Mouse (Mus musculus): Measurements from ENCODE around the gene Igf2r.

The Igf2r gene

DNA sequence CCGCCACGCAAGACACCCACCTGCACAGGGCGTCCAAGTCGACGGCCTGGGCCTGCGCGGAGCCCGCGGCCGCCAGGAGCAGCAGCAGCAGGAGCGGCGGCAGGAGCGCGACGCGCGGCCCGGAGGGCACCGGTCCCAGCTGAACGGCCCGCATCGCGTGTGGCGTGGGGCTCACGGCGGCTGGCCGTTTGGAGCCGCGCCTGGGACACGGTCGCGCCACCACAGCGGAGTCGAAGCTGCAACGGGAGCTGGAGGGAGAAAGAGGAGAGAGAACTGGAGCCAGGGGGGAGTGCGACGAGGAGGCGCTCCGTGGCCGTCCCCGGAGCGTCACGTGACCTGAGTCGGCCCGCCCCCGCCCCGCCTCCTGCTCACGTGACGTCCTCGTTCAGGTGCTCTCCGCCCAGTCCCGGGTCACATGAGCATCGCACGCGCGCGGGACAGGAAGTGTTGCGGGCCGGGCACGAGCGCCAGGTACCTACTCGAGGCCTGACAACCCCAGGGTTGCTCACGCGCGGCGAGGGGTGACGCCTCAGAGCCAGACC lies at the start of gene Igf2r:
Gene Igf2r, minus strand, starts transcription at position 285 of the 542 bp plus-strand sequence.
- DNase-seq, result peak; percentile 72 to 75

DNA sequence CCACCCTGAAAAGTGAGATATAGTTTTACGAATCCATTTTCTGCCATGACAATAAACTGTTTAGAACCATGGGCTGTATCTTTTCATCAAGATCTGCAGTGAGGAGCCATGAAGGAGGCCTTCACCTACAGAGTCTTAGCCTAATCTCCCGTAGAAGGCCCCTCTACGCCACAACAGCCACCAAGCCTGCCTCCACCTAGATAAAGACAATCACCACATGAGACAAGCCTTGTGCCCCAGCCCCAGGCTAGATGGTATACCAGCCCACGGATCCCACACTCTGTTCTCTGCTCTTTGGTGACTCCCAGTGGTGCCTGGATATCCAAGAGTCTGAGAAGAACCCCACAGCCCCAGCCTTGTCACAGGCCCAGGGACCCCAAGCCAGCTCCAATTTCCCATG lies 46.4 kb upstream of the Igf2r start:
- DNase-seq, result no peak

DNA sequence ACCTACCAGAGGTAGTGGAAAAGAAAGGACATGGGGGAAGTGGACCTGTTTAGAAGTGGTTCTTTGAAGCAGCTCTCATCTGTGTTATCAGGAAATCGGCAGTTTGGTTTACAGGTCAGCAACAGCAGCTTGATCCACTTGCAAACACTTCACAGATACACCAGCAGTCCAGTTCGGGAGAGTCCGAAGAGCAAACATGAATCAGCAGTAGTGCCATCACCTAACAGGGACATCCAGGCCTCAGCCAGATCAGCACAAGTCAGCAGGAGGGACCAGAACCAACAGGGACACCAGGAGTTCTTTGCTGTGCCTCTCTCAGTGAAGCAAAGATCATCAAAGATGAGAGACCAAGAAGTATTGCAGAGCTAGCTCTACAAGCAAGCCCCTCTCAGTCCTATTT lies 45.0 kb upstream of the Igf2r start:
- no peak for DNase-seq

DNA sequence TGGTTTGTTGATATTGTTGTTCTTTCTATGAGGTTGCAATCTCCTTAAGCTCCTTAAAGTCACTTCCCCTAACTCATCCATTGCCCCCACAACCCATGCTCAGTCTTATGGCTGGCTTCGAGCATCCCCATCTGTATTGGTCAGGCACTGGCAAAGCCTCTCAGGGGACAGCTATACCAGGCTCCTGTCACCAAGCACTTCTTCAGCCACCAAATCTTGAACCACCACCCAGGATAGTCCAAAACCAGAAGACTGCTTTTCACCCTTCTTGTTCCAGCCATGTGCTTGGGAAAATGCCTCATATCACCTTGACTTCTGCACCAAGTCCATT lies 41.5 kb upstream of the Igf2r start:
- DNase-seq, result no peak

DNA sequence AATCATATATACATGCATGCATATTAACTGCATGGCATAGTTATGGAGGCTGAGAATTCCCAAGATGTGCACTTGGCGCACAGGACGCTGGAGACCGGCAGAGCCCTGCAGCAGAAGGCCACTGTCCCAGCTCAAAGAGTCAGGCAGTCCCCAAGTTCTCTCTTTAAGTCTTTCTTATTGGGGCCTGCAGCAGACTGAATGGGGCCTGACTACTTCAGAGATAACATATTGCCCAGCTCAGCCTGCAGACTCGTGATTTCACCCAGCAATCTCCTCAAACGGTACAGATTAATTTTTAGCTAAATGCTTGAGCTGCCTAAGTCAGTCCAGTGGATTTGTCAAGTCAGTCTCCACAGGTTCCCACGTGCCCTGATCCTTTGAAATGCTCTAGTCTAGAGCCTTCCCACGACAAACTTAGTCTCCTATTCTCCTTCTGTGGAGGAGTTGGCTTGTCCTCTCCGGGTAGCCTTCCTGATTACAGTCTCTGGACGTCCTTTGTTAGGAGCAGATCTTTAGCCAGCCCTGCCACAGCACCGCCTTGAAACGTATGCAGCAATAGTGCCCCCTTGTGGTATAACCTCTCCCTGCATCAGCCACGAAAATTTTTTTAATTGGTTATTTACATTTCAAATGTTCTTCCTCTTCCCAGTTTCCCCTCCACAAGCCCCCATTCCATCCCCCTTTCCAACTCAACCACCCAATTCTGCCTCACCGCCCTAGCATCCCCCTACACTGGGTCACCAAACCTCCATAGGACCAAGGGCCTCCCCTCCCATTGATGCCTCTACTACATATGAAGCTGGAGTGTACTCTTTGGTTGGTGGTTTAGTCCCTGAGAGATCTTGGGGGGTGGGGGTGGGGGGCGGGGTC lies 40.9 kb upstream of the Igf2r start:
- DNase-seq, result peak; percentile 76 to 79

GRCm38 (mm10) chr17:12808851-12809250 lies 39.4 kb upstream of the Igf2r start:
- no peak for DNase-seq

GRCm38 (mm10) chr17:12804584-12805445 lies 35.4 kb upstream of the Igf2r start:
- DNase-seq, result no peak

DNA sequence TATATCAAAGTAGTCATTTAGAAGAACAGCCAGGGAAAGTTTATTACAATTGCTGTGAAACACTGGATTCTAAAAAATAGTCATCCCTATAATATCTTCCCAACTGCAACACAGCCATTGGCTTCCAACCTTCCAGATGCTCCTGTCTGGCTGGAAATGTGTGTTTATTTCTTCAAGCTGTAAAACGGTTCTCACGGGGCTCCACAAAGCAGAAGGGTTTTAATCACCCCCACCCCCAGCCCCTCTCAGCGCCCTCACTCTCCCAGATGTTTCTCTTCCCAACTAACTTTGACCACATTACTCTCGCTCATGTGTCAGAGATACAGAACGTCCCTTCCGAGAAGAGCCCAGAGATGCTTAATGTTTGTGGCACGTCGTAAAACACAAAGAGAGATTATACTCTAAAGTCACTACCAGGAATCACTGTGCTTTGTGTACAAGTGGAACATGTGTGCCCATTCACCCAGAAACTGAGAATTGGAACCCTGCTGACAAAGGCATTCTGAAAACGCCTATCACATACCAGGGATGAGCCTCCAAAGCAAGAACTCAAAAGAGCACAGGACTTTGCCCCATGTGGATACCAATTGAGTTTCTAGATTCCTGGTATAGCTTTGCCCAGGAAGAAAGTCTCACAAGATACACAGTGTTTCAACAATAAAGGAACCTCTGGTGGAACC lies 32.5 kb upstream of the Igf2r start:
- peak; percentile 43 to 69 for DNase-seq

GRCm38 (mm10) chr17:12799368-12800275 lies 30.2 kb upstream of the Igf2r start:
- DNase-seq, result no peak

- DNase-seq, result no peak
Measured at GRCm38 (mm10) chr17:12798571-12798970, 29.1 kb upstream of the Igf2r start.

DNA sequence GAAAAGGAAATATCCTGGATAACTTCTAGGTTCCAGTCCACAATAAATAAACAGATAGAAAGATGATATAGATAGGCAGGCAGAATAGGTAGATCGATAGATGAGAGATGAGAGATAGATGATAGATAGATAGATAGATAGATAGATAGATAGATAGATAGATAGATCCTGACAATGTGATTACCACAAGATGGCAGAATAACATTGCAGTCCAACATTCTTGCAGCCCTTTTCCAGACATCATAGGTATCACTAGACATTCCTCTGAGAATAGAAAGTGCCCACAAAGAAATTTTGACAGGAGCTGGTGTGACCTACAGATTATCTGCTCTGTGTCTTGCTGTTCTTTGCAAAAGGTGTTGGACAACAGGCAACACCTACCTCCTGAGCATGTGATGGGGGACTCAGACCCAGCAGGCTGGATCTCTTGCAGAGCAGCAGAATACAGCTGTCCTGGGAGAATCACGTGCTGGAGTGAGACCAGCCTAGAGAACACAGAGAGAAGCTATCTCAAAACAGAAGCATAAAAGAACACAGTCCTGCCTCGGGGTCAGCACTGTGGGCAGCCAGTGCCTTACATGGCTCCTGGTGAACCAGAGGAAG lies 28.1 kb upstream of the Igf2r start:
- no peak for DNase-seq

DNA sequence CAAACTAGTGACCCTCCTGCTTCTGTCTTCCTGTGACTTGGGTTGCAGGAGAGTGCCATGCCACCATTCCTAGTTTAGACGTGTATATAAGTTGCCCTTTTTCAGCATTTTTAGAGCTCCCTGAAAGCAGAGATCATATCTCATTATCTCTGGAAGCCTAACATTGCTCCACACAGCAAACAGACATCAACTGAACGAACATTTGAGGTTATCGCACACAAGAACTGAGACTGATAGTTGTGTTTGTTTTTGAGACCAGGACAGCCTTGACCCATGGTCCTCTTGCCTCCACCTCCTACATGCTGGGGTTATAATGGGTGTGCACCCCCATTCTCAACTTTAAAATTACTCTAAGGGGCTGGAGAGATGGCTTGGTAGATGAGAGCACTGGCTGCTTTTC lies 27.2 kb upstream of the Igf2r start:
- DNase-seq, result no peak

DNA sequence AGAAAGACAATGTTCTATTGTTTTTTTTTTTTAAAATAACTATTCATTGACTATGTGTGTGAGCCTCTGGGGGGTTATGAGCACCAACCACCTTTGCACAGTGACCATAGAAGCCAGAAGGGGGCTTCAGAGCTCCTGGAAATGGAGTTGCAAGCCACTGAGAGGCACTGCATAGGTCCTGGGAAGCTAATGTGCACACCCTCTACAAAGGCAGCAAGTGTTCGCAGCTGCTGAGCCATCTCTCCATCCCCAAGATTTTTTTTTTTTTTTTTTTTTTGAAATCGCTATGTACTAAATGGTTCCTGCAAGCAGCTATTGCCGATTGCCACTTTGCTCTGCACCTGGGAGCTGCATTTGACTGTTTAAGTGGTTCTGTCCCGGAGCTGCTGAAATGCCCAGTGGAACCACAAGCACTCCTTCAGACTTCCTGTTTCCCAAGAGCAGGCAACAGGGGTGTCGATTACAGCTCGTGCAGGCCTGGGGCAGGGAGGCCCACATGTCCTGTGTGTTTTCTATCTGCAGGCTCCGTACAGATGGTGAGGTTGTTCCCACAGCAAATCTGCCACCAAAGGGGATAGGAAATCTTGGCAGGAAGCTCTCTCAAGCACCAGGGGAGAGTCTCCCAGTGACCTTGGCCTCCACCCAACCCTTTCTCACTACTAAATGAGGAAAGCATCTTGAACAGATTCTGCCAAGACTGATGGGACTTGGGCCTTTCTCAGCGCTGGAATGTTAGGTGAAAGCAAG lies 24.4 kb upstream of the Igf2r start:
- DNase-seq, result peak; percentile 80 to 81

DNA sequence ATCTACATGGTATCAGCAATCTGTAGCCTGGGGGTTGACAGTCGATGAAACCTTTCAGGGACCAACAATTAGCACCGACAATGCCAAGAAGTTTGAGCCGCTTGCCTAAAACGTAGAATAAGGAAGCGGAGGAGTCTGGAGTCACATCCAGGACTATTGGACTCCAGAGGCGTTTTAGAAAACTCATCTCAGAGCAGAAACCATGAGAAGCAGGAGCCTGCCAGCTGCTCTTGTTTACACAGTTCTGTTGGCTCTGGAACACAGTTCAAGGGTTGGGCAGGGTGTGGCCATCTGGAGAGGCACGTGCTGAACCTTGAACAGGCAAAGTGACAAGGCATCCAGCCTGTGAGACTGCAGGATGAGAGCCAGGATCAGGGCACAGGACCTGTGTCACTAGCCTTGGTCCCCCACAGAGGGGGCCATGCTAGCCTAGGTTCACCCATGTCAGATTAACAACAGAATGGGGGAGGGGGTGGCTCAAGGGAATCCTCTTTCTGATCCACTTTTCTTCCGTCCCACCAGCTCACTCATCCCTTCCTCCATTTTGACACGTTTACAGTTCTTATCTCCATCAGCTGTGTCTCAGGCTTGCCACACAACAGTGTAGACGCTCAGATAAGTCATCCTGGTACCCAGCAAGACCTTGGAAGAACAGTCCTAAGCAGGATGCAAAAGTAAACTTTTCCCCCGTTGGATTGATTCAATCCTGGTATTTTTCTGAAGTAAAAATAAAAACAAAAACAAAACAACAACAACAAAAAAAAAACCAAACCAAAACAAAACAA lies 23.1 kb upstream of the Igf2r start:
- peak; percentile 88 to 89 for DNase-seq

- peak; percentile 20 to 28 for DNase-seq
Measured at GRCm38 (mm10) chr17:12791420-12791819, 22.0 kb upstream of the Igf2r start.

- no peak for DNase-seq
Measured at GRCm38 (mm10) chr17:12791079-12791406, 21.6 kb upstream of the Igf2r start.

DNA sequence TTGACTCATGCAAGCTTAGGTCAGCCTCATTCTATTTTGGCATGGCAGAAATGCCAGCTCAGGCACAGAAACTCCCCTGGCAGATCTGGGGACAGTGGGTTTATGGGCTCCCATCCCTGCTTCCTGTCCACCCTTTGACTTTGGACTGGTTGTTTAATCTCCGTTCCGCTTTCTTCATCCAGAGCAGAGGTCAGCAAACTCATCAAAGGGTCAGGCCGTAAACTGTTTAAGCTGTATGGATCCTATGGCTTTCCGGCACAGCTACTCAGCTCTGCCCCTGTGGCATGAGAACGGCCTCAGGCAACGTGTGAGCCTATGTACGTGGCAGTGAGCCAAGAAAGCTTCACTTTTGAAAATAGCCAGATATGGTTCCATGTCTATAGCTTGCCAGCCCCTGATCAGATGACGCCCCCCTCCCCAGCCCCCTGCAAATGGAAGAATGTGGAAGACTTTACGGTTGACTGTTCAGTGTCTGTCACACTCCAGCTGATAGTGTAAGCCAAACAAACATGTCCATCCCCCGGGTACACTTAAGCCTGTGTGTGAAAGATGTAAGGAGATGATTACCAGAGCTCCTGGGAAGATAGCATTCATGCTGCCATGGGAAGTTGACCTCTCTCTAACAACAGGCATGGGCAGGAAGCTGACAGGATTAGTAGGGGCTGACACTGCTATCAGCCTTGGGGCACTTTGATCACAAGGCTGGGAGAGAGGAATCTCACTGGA lies 21.1 kb upstream of the Igf2r start:
- DNase-seq, result peak; percentile 15 to 25

DNA sequence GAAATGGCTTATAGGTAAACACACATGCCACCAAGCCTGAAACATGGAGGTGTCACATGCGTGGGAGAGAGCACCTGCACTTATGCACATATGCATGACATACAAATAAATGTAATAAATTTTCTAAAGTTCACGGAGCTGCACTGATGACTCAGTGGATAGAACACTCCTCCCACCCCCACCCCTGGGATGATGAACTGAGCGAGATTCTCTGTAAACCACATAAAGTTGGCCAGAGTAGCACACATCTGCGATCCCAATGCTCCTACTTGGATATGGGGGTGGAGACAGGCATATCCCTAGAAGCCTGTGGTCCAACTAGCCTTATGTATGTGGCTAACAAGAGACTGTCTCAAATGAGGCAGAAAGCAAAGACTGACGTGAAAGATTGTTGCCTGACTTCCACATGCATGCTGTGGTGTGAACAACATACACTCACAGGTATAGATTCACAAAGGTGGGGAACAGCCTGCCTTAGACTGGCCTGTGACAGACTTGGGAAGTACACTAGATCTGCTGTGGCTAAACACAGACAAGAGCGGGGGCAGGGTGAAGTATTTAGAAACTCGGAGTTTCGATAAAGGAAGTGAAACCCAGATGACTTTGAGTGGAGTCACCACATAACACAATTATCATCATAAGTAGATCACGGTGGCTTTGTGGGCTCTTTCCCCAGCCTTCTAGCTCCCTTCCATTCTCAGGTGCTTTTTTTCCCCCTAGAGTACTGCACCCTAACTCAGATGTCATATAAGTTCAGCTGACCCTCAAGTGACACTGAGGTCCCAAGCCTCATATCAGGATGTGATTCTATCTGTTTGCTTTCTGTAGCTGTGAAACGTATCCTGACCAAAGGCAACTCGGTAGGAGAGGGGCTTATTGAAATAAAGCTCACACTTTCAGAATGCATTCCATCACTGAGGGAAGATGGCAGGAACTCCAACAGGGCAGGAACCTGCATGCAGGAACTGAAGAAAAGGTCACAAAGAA lies 13.7 kb upstream of the Igf2r start:
- DNase-seq, result no peak
